Mouse (Mus musculus): ENCODE results near the gene Dock9.

DNA sequence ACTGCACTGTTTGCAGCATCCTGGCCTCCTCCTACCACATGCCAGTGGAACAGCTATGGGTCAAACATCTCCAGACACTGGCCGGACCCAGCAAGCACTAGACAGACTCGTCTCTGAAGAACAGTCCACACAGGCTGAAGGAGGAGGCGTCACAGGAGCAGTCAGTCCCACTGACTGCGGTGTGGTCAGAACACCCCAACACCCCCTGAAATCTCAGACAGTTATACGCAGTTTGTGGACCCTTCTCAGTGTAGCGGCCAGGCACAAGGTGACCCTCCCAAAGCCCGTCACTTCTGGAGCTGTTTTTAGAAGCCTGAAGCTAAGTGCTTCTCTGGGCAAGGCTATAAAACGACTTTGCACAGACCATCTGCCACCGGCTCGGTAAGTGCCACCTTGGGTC is 143.9 kb downstream of the Dock9 start:
- no peak for TF ChIP-seq E2F4 (IDR thresholded peaks at IDR 0.05; ENCODE audit: insufficient read depth)
- TF ChIP-seq POLR2A (IDR thresholded peaks at IDR 0.05; ENCODE audit: insufficient read length, low read depth), result no peak

All from myocyte (in vitro differentiated cells).